Mouse (Mus musculus) liver, postnatal 0 days (tissue): ENCODE data around the gene Clec2g.

Experiments
- CTCF ChIP-seq: sonication (generic); IDR thresholded peaks from 2 replicates; pipeline ENCODE4 v1.5.1; 2016; ENCODE audit warnings: antibody characterized with exemption, low read depth
- EP300 ChIP-seq: IDR thresholded peaks from 2 replicates; pipeline ENCODE4 v1.6.1; 2016; ENCODE audit warnings: antibody characterized with exemption, low read depth, mild to moderate bottlenecking

GRCm38 (mm10) chr6:129012966-129013365 lies 78.8 kb downstream of the Clec2g start:
- no peak for TF ChIP-seq CTCF
- no peak for TF ChIP-seq EP300
